ENCODE assay signal across 15 mouse cellular contexts in the genomic region with DNA sequence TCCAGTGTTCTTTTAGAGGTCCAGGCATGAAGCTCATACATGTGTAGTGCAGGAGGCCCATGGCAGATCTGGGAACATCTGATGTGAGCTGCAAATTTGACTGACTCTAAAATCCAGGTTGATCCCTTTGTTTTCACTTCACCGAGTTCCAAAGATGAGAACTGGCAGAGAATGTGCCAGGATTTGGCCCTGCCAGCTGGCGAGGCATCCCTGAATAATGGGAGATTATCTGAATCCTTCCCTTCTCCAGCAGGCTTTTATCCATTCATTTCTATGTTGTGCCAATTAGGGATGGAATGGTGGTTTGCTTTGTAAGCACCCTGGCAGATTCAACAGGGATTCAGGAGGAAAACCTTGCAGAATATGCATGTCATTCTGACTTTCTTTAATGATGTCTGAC.
DNase-seq lines count a peak whose midpoint lies in the region; ATAC-seq lines count a peak whose summit lies in the region.
"Had no signal": no experiment of that assay in that cellular context is flagged by ENCODE, and none has a peak within 500 bp of the region (broad histone marks: within the 10 kb centered on the region; RNA-seq: fewer than 3 reads in every experiment).

No protein-coding gene starts in this region.

- no peak overlapping the region for H3K27ac ChIP-seq in neural tube, embryonic 15.5 days (replicated peaks)
- H3K27ac ChIP-seq: liver, embryonic 14.5 days; macrophage; neural tube, embryonic 13.5 days had no signal

- 46% methylated on average over 2 of the region's 2 CpGs for WGBS in neural tube, embryonic 15.5 days

- H3K36me3 ChIP-seq in neural tube, embryonic 15.5 days: no peaks in the 10 kb centered on the region
- H3K36me3 ChIP-seq: G1E; neural tube, embryonic 13.5 days had no signal

- peak; percentile 95 to 96 for DNase-seq in cerebellum, postnatal 10 days
- no peak for DNase-seq in cerebellum, adult 18-20 months
- DNase-seq in right cerebral cortex, postnatal 10 days (ENCODE audit: low spot score in 2 of 2): peak; percentile 31 to 40
- no peak for DNase-seq in right cerebral cortex, adult 18-20 months
- DNase-seq in layer of hippocampus, postnatal 10 days (ENCODE audit: low spot score in 2 of 2): peak; percentile 75 to 81
- DNase-seq in retina, postnatal 1 day: peak; percentile 89
- no peak for DNase-seq in heart, postnatal 25 days (ENCODE audit: low spot score)
- DNase-seq: thymus, adult 2 months had no signal

- H3K9me3 ChIP-seq in neural tube, embryonic 15.5 days (replicated peaks): no peaks in the 10 kb centered on the region
- H3K9me3 ChIP-seq: neural tube, embryonic 13.5 days had no signal

- intact Hi-C loops in heart, postnatal 25 days (cut with DNase I): no loop called here

- H3K4me3 ChIP-seq in neural tube, embryonic 15.5 days (replicated peaks): no peak overlapping the region
- H3K4me3 ChIP-seq: erythroblast, embryonic 14.5 days; neural tube, embryonic 13.5 days had no signal

- no peak for ATAC-seq in neural tube, embryonic 15.5 days (ENCODE audit: low FRiP score)
- ATAC-seq: intestine, postnatal 0 days had no signal

- H3K4me1 ChIP-seq in neural tube, embryonic 15.5 days: no peaks in the 10 kb centered on the region
- H3K4me1 ChIP-seq: neural tube, embryonic 13.5 days had no signal

- H3K4me2 ChIP-seq in neural tube, embryonic 15.5 days: no peak overlapping the region
- H3K4me2 ChIP-seq: neural tube, embryonic 13.5 days had no signal

- H3K27me3 ChIP-seq in neural tube, embryonic 15.5 days (replicated peaks): no peaks in the 10 kb centered on the region
- H3K27me3 ChIP-seq: neural tube, embryonic 13.5 days had no signal

- no peak overlapping the region for H3K9ac ChIP-seq in neural tube, embryonic 15.5 days (replicated peaks)
- H3K9ac ChIP-seq: liver, embryonic 14.5 days; neural tube, embryonic 13.5 days had no signal

Comparison
In these comparisons a context has a peak if more than half of its experiments do, and no peak if none do; other contexts are left out.
1. DNase-seq: peak in cerebellum, postnatal 10 days (2 of 2), right cerebral cortex, postnatal 10 days (2 of 2), layer of hippocampus, postnatal 10 days (2 of 2) and retina, postnatal 1 day (single experiment); none in cerebellum, adult 18-20 months (0 of 2), right cerebral cortex, adult 18-20 months (single experiment) and heart, postnatal 25 days (single experiment).